Mouse (Mus musculus) forebrain, postnatal 0 days (tissue): ENCODE measurements around the gene Nupr1. TPM values are rescaled to one million over a fixed set of nuclear protein-coding genes. Genes with fewer than 3 reads are reported as not detected.

Experiments used
- ATAC-seq: fragments of 200-750 bp; cut with Nextera tagmentation; 2 replicates; pipeline ENCODE4 v1.8.0; 2017; ENCODE audit warnings: mild to moderate bottlenecking, moderate library complexity
- DNase-seq: peaks from one replicate; pipeline ENCODE4 v3.0.0-alpha.2; 2015
- H3K27ac ChIP-seq: fragments of 300-500 bp; sonication (generic); 2 replicates; pipeline ENCODE4 v1.5.1; 2014; ENCODE audit warnings: low read depth, mild to moderate bottlenecking, antibody characterized with exemption, low read length, moderate library complexity, mixed read lengths
- H3K27me3 ChIP-seq: fragments of 300-500 bp; sonication (generic); 2 replicates; pipeline ENCODE4 v1.6.1; 2014; ENCODE audit warnings: mild to moderate bottlenecking, low read length, mixed read lengths; ENCODE audit not compliant: insufficient read depth
- H3K36me3 ChIP-seq: fragments of 300-500 bp; sonication (generic); 2 replicates; pipeline ENCODE4 v1.6.1; 2014; ENCODE audit warnings: mild to moderate bottlenecking, moderate library complexity; ENCODE audit not compliant: insufficient read depth
- H3K4me1 ChIP-seq: fragments of 300-500 bp; sonication (generic); 2 replicates; pipeline ENCODE4 v1.6.1; 2014; ENCODE audit warnings: antibody characterized with exemption; ENCODE audit not compliant: insufficient read depth
- H3K4me2 ChIP-seq: fragments of 300-500 bp; sonication (generic); 2 replicates; pipeline ENCODE4 v1.6.1; 2014; ENCODE audit warnings: low read depth, mild to moderate bottlenecking, moderate library complexity
- H3K4me3 ChIP-seq: fragments of 300-500 bp; sonication (generic); 2 replicates; pipeline ENCODE4 v1.5.1; 2014; ENCODE audit warnings: low read depth, low read length, mixed read lengths
- H3K9ac ChIP-seq: fragments of 300-500 bp; sonication (generic); 2 replicates; pipeline ENCODE4 v1.6.1; 2014; ENCODE audit warnings: mild to moderate bottlenecking
- H3K9me3 ChIP-seq: fragments of 300-500 bp; sonication (generic); 2 replicates; pipeline ENCODE4 v1.6.1; 2016; ENCODE audit warnings: low read length
- CTCF ChIP-seq: sonication (generic); IDR thresholded peaks from 2 replicates; pipeline ENCODE4 v1.5.1; 2016; ENCODE audit warnings: antibody characterized with exemption, control low read depth, low read depth
- WGBS: fragments of 180-500 bp; shearing (Covaris S2); extraction: QIAGEN DNeasy Blood & Tissue Kit; methylation state at CpG from one replicate; pipeline ENCODE4 v1.1.7; 2014; 5-methylcytosine and 5-hydroxymethylcytosine counted together
- polyA plus RNA-seq: library from polyadenylated mRNA; unstranded; fragments of >200 nt; fragmentation: Nextera tagmentation; extraction: Ambion mirVana; gene quantifications from 2 replicates; pipeline ENCODE4 v1.2.1, GENCODE M21; 2015
- total RNA-seq: library from RNA; depleted of rRNA; stranded (reverse); fragments of >200 nt; gene quantifications from 2 replicates; pipeline ENCODE4 v1.2.3, GENCODE M21; 2014

Nupr1 gene
- total and polyA plus RNA-seq, 2 experiments from 2014 or later, result 7.3 to 15.5 TPM

DNA sequence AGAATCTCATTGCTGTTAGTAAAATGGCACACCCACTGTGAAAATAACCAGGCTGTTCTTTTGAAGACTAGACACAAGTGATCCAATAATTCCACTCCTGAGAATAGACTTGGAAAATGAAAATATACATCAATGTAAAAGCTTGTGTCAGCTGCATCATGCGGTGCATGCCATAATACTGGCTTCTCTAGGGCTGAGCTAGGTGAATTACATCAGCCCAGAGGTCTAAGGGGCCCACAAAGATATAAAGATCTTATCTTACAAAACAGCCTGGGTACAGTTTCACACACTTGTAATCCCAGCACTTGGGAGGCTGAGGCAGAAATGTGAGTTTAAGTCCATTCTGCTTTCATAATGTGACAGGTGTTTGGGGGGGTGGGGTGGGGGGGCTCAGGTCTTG, 26.9 kb upstream of the Nupr1 start:
- WGBS, result 81% methylated on average over 1 of the region's 1 CpGs
- DNase-seq, result no peak
- Histone ChIP-seq H3K36me3 (0 out of 2 replicates have a peak, but pooled peaks cover 2% of the 10 kb centered on the region), H3K9ac (no peak overlapping the region), H3K27ac (no peak overlapping the region), H3K4me1 (no peaks in the 10 kb centered on the region), H3K4me3 (no peak overlapping the region), H3K27me3 (no peaks in the 10 kb centered on the region), H3K9me3 (no peaks in the 10 kb centered on the region), H3K4me2 (no peak overlapping the region)
- TF ChIP-seq CTCF, result no peak
- ATAC-seq, result no peak

DNA sequence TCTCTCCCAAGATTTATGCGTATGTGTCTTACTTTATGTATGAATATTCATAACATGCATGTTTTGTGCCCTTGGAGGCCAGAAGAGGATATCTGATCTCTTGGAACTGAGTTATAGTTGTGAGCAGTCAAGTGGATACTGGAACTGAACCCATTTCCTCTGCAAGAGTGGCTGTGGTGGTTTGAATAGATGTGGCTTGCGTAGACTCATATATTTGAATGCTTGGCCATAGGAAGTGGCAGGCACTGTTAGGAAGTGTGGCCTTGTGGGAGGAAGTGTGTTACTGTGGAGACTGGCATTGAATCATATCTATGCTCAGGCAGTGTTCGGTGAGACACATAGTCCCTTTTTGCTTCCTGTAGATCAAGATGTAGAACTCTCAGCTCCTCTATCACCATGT, 25.0 kb upstream of the Nupr1 start:
- 91% methylated on average over 3 of the region's 3 CpGs for WGBS
- H3K4me2 ChIP-seq, result no peak overlapping the region
- H3K4me3 ChIP-seq, result no peak overlapping the region
- no peaks in the 10 kb centered on the region for H3K36me3 ChIP-seq
- ATAC-seq, result no peak
- no peaks in the 10 kb centered on the region for H3K4me1 ChIP-seq
- no peaks in the 10 kb centered on the region for H3K27me3 ChIP-seq
- no peak for DNase-seq
- TF ChIP-seq CTCF, result no peak
- H3K27ac ChIP-seq, result no peak overlapping the region
- no peak overlapping the region for H3K9ac ChIP-seq
- no peaks in the 10 kb centered on the region for H3K9me3 ChIP-seq

DNA sequence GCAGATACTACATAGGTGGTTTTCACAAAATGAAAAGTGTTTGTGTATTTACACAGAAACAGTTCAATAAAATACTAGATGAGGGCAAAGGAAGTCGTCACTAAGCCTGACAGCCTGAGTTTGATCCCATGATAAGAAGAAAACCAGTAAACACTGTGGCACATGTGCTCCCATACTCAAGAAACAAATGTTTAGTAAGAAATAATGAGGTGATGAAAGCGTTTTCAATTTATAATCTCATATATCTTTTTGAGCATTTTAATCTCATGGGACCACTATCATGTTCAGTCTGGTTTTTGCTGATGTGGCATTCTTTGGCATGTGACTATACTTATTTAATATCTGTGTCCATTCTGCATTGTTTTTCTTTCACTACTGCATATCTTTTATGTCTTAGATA, 23.3 kb upstream of the Nupr1 start:
- Histone ChIP-seq H3K9ac (no peak overlapping the region), H3K4me3 (no peak overlapping the region), H3K36me3 (no peaks in the 10 kb centered on the region), H3K4me2 (no peak overlapping the region), H3K27me3 (no peaks in the 10 kb centered on the region), H3K4me1 (peaks cover 4% of the 10 kb centered on the region; the same call in 1 of the 2 replicates), H3K9me3 (no peaks in the 10 kb centered on the region), H3K27ac (no peak overlapping the region)
- ATAC-seq (no peak), DNase-seq (no peak)
- no peak for TF ChIP-seq CTCF
- WGBS, result 89% methylated on average over 2 of the region's 2 CpGs

DNA sequence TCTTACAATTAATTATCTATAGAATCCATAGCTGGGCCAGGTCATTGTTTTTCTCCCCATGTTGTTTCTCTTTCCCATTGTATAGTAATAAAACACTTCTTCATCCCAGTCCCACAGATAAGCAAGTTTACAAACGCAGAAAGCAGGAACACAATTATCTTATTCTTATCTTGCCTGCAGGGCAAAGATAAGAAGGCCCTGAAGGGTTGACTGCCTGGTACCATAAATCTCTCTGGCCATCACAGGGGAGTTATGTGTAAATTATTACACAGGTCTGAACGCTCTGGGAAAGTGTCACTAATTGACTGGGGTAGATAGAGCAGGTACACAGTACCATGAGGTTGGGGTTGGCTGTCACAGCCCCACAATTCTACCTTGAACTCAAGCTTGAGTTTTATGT, 20.2 kb upstream of the Nupr1 start:
- Histone ChIP-seq H3K4me2 (no peak overlapping the region), H3K36me3 (no peaks in the 10 kb centered on the region), H3K9ac (no peak overlapping the region), H3K4me1 (peaks cover 4% of the 10 kb centered on the region; the same call in 1 of the 2 replicates), H3K27ac (no peak overlapping the region), H3K27me3 (no peaks in the 10 kb centered on the region), H3K9me3 (no peaks in the 10 kb centered on the region), H3K4me3 (no peak overlapping the region)
- 92% methylated on average over 2 of the region's 2 CpGs for WGBS
- ATAC-seq (no peak), DNase-seq (no peak)
- no peak for TF ChIP-seq CTCF

DNA sequence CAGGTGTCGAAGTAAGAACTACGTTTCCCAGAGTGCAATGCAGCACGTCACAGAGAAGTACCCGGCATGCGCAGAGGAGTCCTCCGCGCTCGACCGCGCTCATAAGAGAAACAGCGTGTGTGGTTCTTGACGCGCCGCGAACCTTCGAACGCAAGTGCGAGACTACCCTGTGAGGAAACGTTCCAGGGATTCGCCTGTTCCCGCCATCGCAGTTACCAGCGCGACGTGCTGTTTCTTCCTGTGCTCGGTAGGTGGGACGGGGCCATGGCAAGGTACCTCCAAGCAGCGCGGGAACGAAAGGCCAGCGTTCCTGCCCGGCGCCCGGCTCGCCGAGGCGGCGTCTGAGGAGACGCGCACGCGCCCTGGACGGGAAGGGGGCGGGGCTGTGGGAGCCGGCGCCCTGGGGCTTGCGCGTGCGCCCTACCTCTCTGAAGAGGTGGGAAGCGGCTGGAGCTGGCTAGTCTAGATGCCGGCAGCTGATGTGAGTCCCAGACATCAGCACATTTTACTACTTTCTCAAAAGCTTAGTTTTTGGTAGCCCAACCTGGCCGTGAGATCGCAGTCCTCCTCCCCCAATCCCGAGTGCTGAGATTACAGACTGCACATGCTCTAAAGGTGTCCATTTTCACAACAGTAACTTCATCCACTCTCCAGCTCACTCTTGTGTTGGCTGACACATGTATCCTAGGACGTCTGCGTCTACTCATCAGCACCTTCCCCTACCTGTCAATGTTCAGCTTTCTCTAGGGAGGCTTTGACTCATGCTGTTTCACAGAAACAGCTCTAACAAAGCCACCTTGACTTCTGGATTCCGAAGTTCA, 18.8 kb upstream of the Nupr1 start, which contains the start of gene Sgf29:
Gene Sgf29 (plus strand): TSS at position 79 of the 821 bp plus-strand sequence.
- peaks cover 4% of the 10 kb centered on the region; the same call in 1 of the 2 replicates for H3K4me1 ChIP-seq
- no peaks in the 10 kb centered on the region for H3K36me3 ChIP-seq
- under 1% methylated on average over 55 of the region's 57 CpGs for WGBS
- peak within 1 kb of the TSS; percentile 55 for H3K4me2 ChIP-seq
- H3K27ac ChIP-seq, result peak within 1 kb of the TSS; percentile 95
- DNase-seq (peak; percentile 97), ATAC-seq (peak; percentile 98)
- peak within 1 kb of the TSS; percentile 61 for H3K4me3 ChIP-seq
- no peaks in the 10 kb centered on the region for H3K9me3 ChIP-seq
- TF ChIP-seq CTCF, result no peak
- no peaks in the 10 kb centered on the region for H3K27me3 ChIP-seq
- H3K9ac ChIP-seq, result peak within 1 kb of the TSS; percentile 71

DNA sequence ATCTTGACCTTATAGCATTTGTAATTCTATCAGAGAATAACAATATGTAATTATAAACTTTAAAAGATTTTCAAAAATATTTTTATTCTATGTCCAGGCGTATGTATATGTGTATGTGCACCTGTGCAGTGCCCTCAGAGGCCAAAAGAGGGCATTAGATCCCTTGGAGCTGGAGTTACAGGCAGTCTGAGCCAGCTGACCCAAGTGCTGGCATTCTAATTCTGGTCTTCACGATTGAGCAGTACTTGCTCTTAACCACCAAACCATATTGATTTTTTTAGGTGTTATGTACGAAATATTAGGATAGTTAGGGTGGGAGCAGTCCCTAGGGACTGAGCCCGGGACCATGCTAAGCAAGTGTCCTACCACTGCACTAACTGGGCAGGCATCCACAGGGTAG, 17.8 kb upstream of the Nupr1 start:
- no peak for DNase-seq
- H3K27ac ChIP-seq, result peak overlapping the region; percentile 95; the same call in 1 of the 2 replicates
- H3K36me3 ChIP-seq, result no peaks in the 10 kb centered on the region
- peak; percentile 32 for TF ChIP-seq CTCF
- H3K27me3 ChIP-seq, result no peaks in the 10 kb centered on the region
- 0 out of 2 replicates have a peak overlapping the region, but pooled peaks have one; percentile 71 for H3K9ac ChIP-seq
- H3K4me1 ChIP-seq, result peaks cover 4% of the 10 kb centered on the region; the same call in 1 of the 2 replicates
- H3K4me2 ChIP-seq, result peak overlapping the region; percentile 55
- peak overlapping the region; percentile 61 for H3K4me3 ChIP-seq
- no peak for ATAC-seq
- WGBS, result 83% methylated on average over 4 of the region's 4 CpGs
- no peaks in the 10 kb centered on the region for H3K9me3 ChIP-seq

DNA sequence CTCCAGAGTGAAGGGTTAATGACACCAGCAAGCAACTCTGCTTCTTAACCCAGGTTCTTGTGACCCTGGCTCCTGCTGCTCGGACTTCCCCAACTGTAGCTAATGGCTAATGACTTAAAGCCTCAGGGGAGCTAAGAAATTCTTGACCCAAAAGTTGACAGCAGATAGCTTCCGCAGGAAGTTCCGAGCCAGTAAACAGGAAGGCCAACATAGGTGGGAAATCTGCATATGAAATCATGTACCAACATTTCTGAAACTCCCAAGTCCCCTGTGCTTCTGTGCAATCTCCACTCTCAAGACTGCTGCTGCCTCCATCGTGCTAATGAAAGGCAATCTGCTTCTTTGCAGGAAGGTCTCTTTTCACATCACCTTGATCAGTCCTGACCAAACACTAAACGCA, 15.0 kb upstream of the Nupr1 start:
- no peak overlapping the region for H3K4me3 ChIP-seq
- DNase-seq (no peak), ATAC-seq (no peak)
- H3K27me3 ChIP-seq, result no peaks in the 10 kb centered on the region
- H3K27ac ChIP-seq, result no peak overlapping the region
- no peak for TF ChIP-seq CTCF
- WGBS, result 73% methylated on average over 5 of the region's 5 CpGs
- no peaks in the 10 kb centered on the region for H3K36me3 ChIP-seq
- H3K9me3 ChIP-seq, result no peaks in the 10 kb centered on the region
- peaks cover 4% of the 10 kb centered on the region; the same call in 1 of the 2 replicates for H3K4me1 ChIP-seq
- H3K4me2 ChIP-seq, result no peak overlapping the region
- no peak overlapping the region for H3K9ac ChIP-seq
